Mouse (Mus musculus): ENCODE results near the gene Dvl1. TPM values are rescaled to one million over a fixed set of nuclear protein-coding genes. Genes with fewer than 3 reads are reported as not detected.

Gene Dvl1
- total RNA-seq, 2 experiments from 2014 or later: 82.5 to 88.2 TPM

DNA sequence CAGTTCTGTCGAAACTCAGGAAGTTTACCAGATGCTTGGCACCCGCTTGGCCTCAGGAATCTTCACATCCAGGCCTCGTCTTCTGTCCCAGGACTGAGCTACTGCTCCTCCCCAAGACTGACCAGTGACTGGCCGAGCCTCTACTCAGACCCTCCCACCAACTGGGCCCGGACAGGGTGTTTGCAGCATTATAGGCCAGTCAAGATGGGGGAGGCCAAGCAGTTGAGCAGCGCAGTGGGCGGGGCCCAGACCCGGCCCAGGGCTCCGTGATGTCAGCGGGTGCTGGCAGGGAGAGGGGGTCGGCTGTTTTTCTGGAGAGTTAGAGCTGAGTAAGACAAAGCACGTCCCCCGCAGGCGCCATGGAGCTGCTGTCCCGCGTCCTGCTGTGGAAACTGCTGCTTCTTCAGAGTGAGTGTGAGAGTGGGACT is 7.7 kb upstream of the Dvl1 start, which contains the start of gene Mxra8:
Gene Mxra8 (plus strand): TSS at position 198 of the 428 bp plus-strand sequence.
- DNase-seq: peak; percentile 59
- intact Hi-C loops (cut with DNase I): no loop called here

DNA sequence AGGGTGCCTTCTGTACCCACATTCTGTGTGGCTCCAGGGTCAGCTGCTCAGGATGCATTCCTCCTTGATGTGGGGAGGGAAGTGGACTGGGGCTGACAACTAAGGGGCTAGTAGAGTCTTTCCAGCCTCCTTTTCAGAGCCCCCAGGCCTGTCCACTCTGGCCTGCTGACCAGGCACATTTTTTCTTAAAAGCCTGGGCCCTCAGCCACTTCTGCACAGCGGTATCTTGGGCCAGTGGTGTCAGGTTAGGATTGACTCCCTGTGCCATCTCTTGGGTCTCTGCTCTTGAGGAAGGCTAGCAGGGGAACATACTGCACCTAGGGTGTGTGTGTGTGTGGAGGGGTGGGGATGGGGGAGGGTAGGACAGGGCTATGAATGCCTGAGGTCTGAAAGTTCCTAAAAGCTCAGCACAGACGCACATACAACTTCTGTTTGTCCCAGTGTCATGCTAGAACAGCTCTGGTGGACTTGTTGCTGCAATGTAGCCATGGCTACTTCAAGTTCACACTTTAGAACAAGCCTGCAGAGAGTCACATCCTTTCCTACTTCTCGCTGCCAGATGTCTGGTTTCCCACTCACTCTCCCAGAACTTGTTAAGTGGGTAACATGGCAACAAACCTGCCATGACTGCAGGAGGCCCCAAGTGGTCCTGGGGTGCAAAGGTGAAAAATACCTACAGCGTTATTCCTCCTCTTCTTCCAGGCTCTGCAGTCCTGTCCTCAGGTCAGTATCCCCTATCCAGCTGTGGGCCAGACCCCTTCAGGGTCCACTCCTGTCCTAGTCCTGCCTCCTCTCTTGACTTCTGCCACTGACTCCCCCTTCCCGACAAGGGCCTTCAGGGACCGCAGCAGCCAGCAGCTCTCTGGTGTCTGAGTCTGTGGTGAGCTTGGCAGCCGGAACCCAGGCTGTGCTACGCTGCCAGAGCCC is 6.9 kb upstream of the Dvl1 start:
- no peak for DNase-seq
- intact Hi-C loops (cut with DNase I): no loop called here

GRCm38 (mm10) chr4:155841003-155841454 is 6.2 kb upstream of the Dvl1 start:
- intact Hi-C loops (cut with DNase I): no loop called here
- peak; percentile 42 for DNase-seq

DNA sequence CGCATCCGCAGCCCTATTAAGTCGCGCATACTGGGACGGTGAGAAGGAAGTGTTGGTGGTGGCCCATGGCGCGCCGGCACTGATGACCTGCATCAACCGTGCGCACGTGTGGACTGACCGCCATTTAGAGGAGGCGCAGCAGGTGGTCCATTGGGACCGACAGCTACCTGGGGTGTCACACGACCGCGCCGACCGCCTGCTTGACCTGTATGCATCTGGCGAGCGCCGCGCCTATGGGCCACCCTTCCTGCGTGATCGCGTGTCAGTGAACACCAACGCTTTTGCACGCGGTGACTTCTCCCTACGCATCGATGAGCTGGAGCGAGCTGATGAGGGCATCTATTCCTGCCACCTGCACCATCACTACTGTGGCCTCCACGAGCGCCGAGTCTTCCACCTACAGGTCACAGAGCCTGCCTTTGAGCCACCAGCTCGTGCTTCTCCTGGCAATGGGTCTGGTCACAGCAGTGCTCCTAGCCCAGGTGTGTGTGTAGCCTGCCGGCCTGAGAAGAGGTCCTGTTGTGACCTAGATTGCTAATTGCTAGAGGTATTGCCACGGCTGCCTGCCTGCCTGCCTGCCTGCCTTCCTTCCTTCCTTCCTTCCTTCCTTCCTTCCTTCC is 5.4 kb upstream of the Dvl1 start:
- no peak for DNase-seq
- intact Hi-C loops (cut with DNase I): no loop called here

- no peak for DNase-seq
- intact Hi-C loops (cut with DNase I): no loop called here
These were observed 4.0 kb upstream of the Dvl1 start for GRCm38 (mm10) chr4:155843231-155843630.

DNA sequence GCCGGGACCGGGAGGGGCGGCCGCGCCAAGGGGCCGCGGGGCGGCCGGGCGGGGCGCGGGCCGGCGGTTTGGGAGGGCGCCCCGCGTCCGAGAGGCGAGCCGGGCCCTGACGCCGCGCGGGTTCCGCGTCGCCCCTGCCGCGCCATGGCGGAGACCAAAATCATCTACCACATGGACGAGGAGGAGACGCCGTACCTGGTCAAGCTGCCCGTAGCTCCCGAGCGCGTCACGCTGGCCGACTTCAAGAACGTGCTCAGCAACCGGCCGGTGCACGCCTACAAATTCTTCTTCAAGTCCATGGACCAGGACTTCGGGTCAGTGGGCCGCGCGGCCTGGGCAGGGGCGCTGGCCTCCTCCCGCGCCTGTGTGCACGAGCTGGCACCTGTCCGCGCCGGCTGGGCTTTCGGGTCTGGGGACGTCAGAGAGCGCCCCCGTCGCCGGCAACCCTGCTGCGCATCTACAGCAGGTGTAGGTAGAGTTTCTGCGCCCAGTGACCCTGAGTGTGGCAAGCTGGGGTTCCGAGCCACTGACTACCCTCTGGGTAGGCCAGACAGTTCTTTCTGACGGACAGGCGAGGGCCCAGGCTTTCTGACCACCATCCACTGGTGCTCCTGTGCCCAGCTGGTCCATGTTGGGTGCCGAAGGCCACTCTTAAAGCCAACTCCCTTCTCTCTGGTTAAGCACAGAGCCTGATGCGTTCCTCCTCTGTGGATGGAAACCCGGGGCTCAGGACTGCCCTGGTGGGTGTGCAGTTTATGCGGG is 570 bp downstream of the Dvl1 start:
- intact Hi-C loops (cut with DNase I): no loop called here
- peak; percentile 43 for DNase-seq

- intact Hi-C loops (cut with DNase I): no loop called here
- no peak for DNase-seq
These were observed 1.4 kb downstream of the Dvl1 start for GRCm38 (mm10) chr4:155848434-155849095.

DNA sequence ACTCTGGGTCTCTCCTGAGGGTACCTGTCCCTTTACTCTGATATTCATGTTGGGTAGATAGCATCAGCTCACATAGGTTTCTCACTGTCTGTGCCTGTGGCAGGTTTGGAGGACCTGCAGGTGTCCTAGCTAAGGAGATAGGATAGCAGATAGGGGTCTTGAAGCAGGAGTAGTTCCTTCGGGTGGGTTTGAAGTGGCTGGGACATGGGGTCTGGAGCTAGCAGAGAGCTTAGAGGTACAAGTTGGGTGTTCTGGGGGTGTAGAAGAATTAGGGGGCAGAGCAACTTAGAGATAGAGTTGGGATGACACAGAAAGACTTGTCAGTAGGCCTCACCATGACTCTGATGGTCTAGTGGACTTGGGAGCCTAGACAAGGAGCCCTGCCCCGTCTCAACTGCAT is 2.2 kb downstream of the Dvl1 start:
- no peak for DNase-seq
- intact Hi-C loops (cut with DNase I): no loop called here

DNA sequence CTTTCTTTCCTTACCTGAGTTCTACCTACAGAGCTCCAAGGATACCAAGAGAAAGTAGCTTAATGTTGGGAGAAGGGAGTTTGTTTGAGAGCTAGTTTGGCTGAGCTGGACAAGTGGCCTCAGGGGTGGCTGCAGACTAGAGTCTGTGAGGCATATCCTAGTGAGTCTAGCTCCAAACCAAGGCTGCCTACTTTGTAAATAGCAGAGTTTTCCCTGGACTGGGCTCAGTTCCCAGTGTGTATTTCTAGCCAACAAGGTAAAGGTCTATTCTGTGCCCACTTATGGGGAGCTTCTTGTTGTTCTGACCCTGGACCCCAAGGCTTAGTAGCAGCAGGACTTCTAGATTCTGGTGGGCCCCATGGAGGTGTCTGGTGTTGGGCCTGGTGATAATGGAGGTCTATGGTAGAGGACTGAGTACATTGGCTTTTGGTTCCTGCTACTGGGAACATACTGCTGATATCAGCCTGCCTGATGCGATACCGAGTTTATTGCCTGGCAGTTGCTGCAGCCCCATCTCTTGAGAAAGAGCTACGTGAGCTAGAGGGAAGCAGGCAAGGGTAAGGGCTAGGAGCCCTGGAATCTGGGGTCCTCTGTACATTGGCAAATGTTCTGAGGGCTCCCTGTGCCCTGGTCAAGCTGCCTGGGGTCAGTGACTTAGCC is 2.7 kb downstream of the Dvl1 start:
- intact Hi-C loops (cut with DNase I): no loop called here

GRCm38 (mm10) chr4:155851368-155851767 is 4.2 kb downstream of the Dvl1 start:
- intact Hi-C loops (cut with DNase I): no loop called here
- no peak for DNase-seq

More for the DNA sequence above, 2.7 kb downstream of the Dvl1 start:
- DNase-seq: no peak

DNA sequence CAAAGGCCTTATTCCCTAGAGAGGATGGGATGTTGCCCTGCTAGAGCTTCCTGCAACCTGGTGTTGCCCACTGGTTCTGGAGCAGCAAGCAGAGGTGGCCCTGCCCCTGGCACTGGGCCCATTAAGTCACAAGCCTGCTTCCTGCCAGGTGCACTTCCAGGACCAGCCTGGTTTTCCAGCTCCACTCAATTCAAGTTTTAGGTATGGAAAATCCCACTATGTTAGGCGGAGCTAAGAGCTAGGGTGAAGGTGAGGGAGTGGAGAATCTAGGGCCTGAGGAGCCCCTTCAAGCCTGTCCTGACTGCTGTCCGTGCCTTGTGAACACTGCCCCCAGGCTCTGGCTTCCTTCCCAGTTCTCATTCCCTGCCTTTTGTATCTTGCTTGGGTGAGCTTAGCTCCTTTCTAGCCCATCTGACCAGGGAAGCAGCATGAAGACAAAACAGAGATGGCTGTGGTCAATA is 4.8 kb downstream of the Dvl1 start:
- intact Hi-C loops (cut with DNase I): no loop called here
- DNase-seq: no peak

- DNase-seq: no peak
- intact Hi-C loops (cut with DNase I): no loop called here
These were observed 6.2 kb downstream of the Dvl1 start for GRCm38 (mm10) chr4:155853421-155853820.

GRCm38 (mm10) chr4:155854991-155855390 is 7.8 kb downstream of the Dvl1 start:
- intact Hi-C loops (cut with DNase I): no loop called here
- DNase-seq: no peak

DNA sequence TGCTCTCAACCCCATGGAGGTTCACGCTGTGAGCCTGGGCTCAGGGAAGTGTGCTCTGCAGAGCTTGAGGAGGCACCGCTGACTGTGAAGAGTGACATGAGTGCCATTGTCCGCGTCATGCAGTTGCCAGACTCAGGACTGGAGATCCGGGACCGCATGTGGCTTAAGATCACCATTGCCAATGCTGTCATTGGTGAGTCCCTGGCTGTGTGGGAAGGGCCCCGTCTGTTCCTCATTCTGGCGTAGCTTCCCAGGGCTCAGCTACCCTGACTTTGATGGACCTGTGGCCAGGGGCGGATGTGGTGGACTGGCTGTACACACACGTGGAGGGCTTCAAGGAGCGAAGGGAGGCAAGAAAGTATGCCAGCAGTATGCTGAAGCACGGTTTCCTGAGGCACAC is 8.9 kb downstream of the Dvl1 start:
- intact Hi-C loops (cut with DNase I): no loop called here
- no peak for DNase-seq

- intact Hi-C loops (cut with DNase I): no loop called here
- no peak for DNase-seq
These were observed 9.7 kb downstream of the Dvl1 start for GRCm38 (mm10) chr4:155856881-155857280.

DNA sequence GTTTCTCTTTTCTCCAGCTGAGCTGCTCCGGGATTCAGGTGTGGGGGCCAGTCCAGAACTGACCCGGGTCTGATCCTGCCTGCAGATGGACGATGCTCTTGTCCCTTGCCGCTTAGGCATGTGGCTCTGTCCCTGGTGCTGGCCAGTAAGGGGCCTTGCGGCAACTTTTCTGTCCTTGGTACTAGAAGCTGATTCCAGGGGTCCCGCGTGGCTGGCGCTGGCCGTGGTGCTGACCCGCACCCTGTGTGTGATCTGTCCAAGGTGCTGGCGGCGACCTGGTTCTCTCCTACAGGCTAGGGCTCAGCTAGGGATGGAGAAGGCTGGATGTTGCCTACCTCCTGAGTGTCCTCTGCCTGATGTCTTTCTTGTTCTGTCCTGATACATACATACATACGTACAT is 12.1 kb downstream of the Dvl1 start:
- DNase-seq: no peak
- intact Hi-C loops (cut with DNase I): no loop called here

- intact Hi-C loops (cut with DNase I): no loop called here
- DNase-seq: no peak
These were observed 14.6 kb downstream of the Dvl1 start for GRCm38 (mm10) chr4:155861787-155862186.

- no peak for DNase-seq
- intact Hi-C loops (cut with DNase I): no loop called here
These were observed 15.8 kb downstream of the Dvl1 start, which contains the start of gene Tas1r3 for GRCm38 (mm10) chr4:155863001-155863400. Gene Tas1r3 (minus strand): TSS chr4:155863362.

- intact Hi-C loops (cut with DNase I): no loop called here
- DNase-seq: no peak
These were observed 21.6 kb downstream of the Dvl1 start for GRCm38 (mm10) chr4:155868614-155869298.
